Mouse (Mus musculus): ENCODE data around the gene Skiv2l.
A peak's percentile ranks its signal among the peaks of the same experiment; 100 is the strongest.

The Skiv2l gene

DNA sequence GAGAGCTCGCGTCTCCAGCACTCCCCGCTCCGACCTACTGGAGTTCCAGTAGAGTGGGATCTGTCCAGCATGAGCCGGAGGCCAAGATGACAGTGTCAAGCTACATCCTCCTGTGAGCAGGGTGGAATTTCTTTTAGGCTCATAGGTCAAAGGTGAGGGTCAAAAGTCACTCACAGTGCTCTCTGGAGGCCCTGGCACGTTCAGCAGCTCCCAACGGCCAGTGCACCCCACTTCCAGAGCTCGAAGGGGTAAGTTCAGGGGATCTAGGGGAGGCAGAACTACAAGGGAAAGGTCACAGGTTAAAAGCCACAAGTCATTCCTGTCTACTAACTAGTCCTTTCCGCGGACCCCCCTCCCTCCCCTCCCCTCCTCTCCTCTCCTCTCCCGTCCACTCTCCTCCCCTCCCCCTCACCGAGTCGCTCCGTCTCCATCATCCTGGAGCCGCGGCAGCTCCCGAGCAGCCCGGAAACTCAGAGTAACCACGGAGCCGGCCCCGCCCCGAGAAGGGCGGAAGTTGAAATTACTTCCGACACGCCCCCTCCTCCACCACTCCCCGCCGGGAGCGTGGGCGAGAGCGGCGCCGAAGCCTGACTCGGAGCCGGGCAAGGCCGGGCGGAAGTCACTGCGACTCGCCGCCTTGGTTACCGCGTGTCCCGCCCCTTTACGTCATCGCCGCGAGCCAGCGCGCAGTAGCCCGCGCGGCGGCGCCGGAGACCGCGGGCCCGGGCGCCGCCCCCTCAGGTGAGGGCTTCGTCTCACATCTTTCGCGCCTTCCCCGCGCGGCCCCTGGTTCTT, at the start of gene Skiv2l, which contains the start of gene Nelfe:
TSS of gene Skiv2l (minus strand) at position 489 of the 795 bp plus-strand sequence.
TSS of gene Nelfe (plus strand) at position 670 of the 795 bp plus-strand sequence.
- DNase-seq (ENCODE audit: low spot score): peak; percentile 96

GRCm38 (mm10) chr17:34899053-34899889, 49.3 kb upstream of the Skiv2l start:
- DNase-seq (ENCODE audit: low spot score): no peak

- DNase-seq (ENCODE audit: low spot score): no peak
These were observed 48.7 kb upstream of the Skiv2l start for GRCm38 (mm10) chr17:34898706-34899052.

DNA sequence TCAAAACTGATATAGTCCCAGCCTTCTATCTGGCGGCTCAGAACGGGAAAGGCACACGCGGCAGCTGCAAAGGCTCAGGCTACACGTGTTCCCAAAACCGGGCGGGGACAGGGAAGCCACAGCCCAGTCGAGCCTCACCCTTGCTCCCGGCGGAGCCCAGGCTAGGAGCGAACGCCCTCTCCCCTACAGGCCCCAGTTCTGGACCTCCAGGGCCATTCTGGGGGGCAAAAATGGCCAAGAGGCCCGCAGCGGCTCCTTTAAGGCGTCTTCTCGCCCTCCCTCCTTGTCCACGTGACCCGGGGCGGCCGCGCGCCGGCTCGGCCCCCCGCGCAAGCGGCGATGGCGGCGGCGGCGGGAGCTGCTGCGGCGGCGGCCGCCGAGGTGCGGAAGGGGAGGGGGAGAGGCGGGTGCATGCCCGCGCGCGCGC, 48.2 kb upstream of the Skiv2l start, which contains the start of the genes C2 and Ehmt2:
TSS of gene C2 (minus strand) at position 106 of the 427 bp plus-strand sequence.
TSS of gene Ehmt2 (plus strand) at position 310 of the 427 bp plus-strand sequence.
- DNase-seq (ENCODE audit: low spot score): peak; percentile 71

DNA sequence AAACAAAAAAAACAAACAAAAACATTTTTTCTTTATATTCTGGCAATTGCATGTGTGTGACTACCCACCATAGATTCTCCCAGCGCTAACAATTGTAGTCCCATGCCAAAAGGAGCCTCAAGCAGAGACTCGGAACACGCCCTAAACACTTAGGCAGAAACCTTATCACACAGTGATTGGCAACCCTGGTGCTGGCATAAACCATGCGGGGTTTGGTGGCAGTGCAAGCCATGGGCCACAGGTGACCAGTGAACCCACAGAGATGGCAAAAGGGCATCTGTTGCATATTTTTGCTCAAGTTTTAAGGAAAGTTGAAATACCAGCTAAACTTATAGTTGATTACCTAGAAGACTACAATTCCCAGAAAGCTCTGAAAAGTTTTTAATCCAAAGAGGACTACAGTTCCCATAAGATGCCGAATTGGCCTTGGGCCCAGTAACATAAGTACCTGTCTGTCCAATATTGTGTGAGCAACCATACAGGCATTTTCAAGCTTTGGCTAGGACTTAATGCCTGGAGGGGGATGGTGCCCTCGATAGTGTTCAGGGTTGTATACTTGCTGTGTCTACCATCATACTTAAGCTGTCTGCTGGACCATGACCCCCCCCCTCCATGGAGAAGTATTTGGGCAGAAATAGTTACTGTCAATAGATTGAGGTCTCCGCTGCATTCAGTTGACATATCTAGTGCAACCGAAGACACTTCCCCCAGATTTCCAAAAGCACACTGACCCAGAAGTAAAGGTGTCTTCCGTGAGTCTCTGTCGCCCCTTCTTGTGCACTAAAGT, 47.6 kb upstream of the Skiv2l start:
- DNase-seq (ENCODE audit: low spot score): no peak

DNA sequence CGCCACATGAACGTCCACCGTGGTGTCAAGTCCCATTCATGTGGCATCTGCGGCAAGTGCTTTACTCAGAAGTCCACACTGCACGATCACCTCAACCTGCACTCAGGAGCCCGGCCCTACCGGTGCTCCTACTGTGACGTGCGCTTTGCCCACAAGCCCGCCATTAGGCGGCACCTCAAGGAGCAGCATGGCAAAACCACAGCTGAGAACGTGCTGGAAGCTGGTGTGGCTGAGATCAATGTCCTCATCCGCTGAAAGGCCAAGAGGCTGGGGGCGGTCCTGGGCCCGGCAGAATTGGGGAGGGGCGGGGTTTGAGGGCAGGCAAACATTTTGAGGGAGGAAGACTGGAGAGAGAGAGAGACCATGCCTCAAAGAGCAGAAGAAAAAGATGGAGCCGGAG, 46.4 kb upstream of the Skiv2l start:
- no peak for DNase-seq (ENCODE audit: low spot score)

DNA sequence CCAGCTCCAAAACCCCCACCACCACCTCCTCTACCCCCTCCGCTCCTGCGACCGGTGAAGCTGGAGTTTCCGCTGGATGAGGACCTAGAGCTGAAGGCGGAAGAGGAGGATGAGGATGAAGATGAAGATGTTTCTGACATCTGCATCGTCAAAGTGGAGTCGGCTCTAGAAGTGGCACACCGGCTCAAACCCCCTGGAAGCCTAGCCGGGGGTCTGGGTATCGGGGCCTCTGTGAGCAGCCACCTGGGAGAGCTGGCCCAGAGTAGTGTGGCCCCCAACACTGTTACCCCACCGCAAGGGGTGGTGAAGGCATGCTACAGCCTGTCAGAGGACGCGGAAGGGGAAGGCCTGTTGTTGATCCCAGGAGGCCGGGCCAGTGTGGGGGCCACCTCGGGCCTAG, 45.7 kb upstream of the Skiv2l start:
- DNase-seq (ENCODE audit: low spot score): no peak

DNA sequence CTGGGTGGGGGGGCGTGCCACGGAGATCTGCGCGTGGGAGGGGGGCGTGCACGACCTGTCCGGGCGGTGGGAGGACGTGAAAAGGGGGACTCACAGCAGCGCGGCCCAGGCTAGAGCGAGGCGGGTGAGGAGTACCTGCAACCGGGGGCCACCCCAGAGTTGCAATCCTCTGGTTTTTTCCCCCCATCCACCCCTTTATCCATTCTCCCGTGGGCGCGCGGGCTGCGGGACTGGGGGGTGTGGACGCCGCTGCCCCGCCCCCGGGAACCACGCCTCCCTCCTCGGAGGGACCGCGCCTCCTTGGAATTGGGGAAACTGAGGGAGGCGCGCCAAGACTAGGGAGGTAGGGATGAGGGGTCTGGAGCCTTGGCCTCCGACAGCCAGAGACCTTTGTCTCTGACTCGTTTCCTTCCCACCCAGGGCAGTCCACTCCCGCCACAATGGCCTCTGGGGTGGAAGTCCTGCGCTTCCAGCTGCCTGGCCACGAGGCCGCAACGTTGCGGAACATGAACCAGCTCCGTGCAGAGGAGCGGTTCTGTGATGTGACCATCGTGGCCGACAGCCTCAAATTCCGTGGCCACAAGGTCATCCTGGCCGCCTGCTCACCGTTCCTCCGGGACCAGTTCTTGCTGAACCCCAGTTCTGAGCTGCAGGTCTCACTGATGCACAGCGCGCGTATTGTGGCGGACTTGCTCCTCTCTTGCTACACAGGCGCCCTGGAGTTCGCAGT, 45.0 kb upstream of the Skiv2l start:
- peak; percentile 63 for DNase-seq (ENCODE audit: low spot score)

GRCm38 (mm10) chr17:34894074-34894597, 44.1 kb upstream of the Skiv2l start:
- peak; percentile 90 for DNase-seq (ENCODE audit: low spot score)

DNA sequence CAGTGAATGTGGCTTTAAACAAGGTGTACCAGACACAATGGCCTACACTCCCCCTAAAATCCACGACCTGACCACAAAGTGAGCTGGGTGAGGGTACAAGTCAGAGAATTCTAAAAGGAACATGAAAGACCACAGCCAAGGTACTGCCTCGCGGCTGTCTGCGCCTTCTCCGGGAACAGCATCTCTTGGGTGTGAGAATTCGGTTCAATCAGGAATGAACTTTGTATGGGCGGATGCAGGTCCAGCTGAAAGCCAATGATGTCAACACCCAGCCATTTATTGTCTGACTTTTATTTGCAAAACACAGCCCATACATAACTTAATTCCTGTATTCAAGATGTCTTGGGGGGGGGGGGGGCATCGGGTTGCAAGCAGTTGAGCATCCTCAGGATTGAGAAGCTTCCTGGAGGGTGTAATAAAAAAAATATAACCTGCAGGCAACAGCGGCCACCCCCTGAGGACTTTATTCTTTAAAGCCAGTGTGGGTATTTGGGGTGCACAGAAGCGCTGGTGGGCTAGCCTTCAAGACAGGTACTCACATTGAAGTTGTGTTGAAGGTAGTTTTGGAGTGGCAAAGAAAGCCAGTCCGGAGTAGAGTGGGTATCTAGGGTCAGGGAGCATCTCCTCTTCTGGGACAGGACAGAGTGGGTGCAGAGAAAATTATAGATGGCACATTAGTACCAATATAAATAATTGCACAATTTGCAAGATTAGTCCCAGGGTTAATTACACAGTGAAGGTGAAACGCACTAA, 43.2 kb upstream of the Skiv2l start:
- DNase-seq (ENCODE audit: low spot score): no peak

DNA sequence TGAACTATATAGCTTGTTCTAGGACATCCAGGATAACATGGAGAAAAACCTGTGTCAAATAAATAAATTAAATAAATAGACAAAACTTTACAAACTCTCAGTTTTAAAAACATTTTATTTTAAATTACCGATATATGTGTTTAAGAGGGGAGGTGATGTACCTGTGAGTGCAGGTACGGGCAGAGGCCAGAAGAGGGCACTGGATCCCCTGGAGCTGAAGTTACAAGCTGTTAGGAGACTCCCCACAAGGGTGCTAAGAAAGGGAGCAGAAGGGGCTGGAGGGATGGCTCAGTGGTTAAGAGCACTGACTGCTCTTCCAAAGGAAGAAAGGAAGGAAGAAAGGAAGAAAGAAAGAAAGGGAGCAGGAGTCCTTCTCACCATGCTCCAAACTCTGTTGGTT, 41.4 kb upstream of the Skiv2l start:
- no peak for DNase-seq (ENCODE audit: low spot score)

DNA sequence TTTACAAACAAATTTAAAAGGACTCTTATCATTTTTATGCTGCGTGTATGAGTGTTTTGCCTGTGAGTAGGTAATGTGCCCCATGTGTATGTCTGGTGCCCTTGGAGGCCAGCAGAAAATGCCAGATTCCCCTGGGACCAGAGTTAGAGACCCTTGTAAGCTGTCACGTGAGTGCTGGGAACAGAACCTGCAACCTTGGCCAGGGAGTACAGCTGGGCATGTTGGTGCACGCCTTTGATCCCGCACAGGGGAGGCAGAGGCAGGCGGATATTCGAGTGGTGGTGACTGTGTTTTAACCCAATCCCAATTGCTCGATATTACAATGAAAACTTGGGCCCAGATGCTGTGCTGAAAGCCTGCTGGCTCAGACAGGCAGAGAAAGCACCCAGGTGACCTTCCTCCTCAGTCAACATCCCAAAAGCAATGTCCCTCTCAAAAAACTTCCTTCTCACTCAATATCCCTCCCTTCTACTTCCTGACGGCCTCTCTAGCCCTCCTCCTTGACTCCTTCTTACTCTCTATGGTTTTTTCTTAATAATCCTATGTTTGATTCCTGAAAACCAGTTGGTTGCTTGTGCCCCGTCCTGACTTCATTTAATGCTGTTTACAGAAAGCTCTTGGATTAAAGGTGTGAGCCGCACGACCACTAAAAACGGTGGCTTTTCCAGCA, 40.2 kb upstream of the Skiv2l start:
- no peak for DNase-seq (ENCODE audit: low spot score)

- no peak for DNase-seq (ENCODE audit: low spot score)
These were observed 37.9 kb upstream of the Skiv2l start for GRCm38 (mm10) chr17:34887942-34888341.

GRCm38 (mm10) chr17:34885615-34886014, 35.6 kb upstream of the Skiv2l start:
- no peak for DNase-seq (ENCODE audit: low spot score)

DNA sequence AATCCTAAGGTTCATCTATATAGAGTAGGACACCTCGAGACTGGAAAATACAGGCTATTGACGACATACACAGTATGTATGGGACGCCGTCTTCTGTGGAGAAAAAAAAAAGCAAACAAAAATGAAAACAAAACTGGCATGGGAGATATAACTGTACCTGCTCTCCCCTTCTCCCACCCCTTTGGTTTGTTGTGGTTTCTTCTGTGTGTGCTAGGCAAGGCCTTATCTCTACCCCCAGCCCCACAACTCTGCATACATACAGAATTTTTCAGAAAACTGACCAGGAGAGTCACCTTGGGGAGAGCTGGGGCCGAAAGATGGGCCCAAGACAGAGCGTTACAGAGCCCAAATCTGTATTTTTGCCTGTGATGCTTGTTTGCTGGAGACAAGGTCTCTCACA, 34.7 kb upstream of the Skiv2l start:
- DNase-seq (ENCODE audit: low spot score): no peak

DNA sequence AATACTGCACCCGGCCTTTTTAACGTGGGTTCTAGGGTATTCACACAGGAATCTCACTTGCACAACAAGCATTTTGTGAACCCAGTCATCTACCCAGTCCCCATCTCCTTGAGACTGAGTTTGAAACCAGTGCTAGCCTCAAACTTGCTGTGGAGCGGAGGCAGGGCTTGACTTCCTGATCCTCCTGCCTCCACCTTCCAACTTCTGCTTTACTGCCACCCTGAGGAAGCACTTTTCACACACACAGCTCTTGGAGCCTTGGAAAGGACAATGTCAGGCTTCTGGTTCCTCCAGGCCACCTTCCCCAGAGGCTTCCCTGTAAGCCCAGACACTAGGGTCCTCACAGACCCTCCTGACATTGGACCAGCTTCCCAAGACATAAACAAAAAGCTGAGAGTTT, 33.3 kb upstream of the Skiv2l start:
- DNase-seq (ENCODE audit: low spot score): no peak

DNA sequence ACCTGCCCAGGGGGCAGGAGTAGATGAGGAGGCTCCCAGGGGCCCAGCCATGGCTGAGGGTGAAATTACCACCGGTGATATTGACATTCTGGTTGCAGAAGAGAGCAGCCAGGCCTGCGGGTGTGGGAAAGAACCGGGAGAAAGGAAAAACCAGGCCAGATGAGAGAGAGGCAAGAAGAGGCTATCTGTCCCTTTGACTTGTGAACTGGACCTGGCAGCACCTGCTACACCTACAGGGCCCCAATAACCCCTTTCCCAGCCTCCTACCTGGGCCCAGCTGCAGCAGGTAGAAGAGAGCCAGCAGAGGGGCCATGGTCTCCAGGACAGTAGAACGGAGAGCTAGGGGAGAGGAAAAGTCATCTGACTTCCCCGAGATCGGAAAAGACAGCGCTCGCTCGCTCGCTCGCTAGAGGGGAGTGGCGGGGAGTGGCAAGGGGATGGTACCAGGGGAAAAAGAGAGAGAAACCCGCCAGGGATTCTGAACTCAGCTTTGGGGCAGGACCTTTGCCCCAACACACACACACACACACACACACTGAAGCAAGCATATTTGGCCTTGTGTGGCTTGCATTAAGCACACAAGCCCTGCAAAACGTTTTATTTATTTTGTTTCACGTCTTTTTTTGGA, 31.8 kb upstream of the Skiv2l start, which contains the start of gene Gm20547:
TSS of gene Gm20547 (minus strand) at position 360 of the 628 bp plus-strand sequence.
- DNase-seq (ENCODE audit: low spot score): no peak

GRCm38 (mm10) chr17:34881166-34881565, 31.2 kb upstream of the Skiv2l start:
- DNase-seq (ENCODE audit: low spot score): no peak

GRCm38 (mm10) chr17:34879336-34879879, 29.4 kb upstream of the Skiv2l start, which contains the start of gene Zbtb12:
Zbtb12 (plus strand) TSS chr17:34879483.
- DNase-seq (ENCODE audit: low spot score): no peak

Data from left cerebral cortex, adult 11 months (tissue).